18 mouse cellular contexts compared by ENCODE assay signal in genomic region chr12:67212801-67213200, GRCm38 (mm10). TPM values are rescaled to one million over a fixed set of nuclear protein-coding genes. Genes with fewer than 3 reads are reported as not detected.
"Had no signal": no experiment of that assay in that cellular context is flagged by ENCODE, and none has a peak within 500 bp of the region (broad histone marks: within the 10 kb centered on the region; RNA-seq: fewer than 3 reads in every experiment).

No protein-coding gene starts in this region.

- ATAC-seq: midbrain, embryonic 16.5 days had no signal

- DNase-seq: lung, adult 18-20 months; lung, embryonic 14.5 days; lung, postnatal 10 days; lung, postnatal 4 days; midbrain, embryonic 14.5 days; thymus, adult 2 months; thymus, postnatal 25 days; thymus, postnatal 4 days had no signal

- H3K4me2 ChIP-seq: lung, embryonic 14.5 days; midbrain, embryonic 12.5 days; neural tube, embryonic 13.5 days; stomach, embryonic 15.5 days had no signal

- H3K36me3 ChIP-seq: midbrain, embryonic 10.5 days; midbrain, embryonic 12.5 days; neural tube, embryonic 13.5 days; stomach, embryonic 15.5 days had no signal

- H3K4me3 ChIP-seq: midbrain, embryonic 10.5 days; midbrain, embryonic 12.5 days; myocyte; neural tube, embryonic 13.5 days; stomach, embryonic 15.5 days had no signal

- H3K9ac ChIP-seq: lung, embryonic 14.5 days; midbrain, embryonic 12.5 days; neural tube, embryonic 13.5 days; stomach, embryonic 15.5 days had no signal

- H3K9me3 ChIP-seq: midbrain, embryonic 10.5 days; midbrain, embryonic 12.5 days; neural tube, embryonic 13.5 days; stomach, embryonic 15.5 days had no signal

- H3K27ac ChIP-seq: midbrain, embryonic 10.5 days; midbrain, embryonic 12.5 days; neural tube, embryonic 13.5 days; stomach, embryonic 15.5 days; stomach, postnatal 0 days had no signal

- H3K27me3 ChIP-seq: midbrain, embryonic 12.5 days; neural tube, embryonic 13.5 days; stomach, embryonic 15.5 days had no signal

- H3K4me1 ChIP-seq: midbrain, embryonic 10.5 days; midbrain, embryonic 12.5 days; stomach, embryonic 15.5 days had no signal

RNA-seq across cellular contexts. Expression of gene Mdga2, which starts 9.5 kb away (rescaled TPM):
- total RNA-seq: megakaryocyte, adult 5-6 weeks; megakaryocyte-erythroid progenitor cell, adult 5-6 weeks; neutrophil, adult 5-6 weeks had no signal
- polyA plus RNA-seq: myocyte had no signal
